7 mouse cellular contexts compared by ENCODE assay signal in the genomic region with DNA sequence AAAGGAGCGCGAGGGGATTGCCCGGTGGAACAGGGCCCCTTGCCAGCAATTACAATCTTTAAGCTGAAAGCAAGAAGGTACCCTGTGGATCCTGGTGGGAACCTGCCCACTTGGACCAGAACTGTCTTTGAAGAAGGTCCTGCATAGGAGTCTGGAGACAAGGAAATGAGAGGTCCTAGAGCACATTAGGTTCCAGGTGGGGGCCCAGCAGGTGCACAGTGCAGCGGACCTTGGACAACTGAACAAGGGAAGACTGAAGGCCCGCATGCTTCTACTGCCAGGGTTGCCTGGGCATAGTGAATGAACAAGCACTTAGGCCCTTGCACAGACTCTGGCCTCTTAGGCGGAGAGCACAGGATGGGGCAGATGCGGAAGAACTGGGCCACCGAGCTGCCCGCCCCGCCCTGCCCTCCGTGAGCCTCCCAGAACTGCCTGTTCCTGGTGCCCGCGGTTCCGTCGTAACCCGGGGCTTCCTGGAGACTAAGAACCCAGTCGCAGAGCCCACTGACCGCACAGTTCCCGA. TPM values are rescaled to one million over a fixed set of nuclear protein-coding genes. Genes with fewer than 3 reads are reported as not detected.
A peak's percentile ranks its signal among the peaks of the same experiment; 100 is the strongest.
DNase-seq lines count a peak whose midpoint lies in the region; ATAC-seq and TF ChIP-seq lines count a peak whose summit lies in the region.

No protein-coding gene starts in this region.

- H3K36me3 ChIP-seq in thymus, adult 2 months (ENCODE audit: control insufficient read depth, insufficient read depth, low read length), result no peaks in the 10 kb centered on the region
- H3K36me3 ChIP-seq in hindbrain, embryonic 11.5 days (ENCODE audit: control insufficient read depth, insufficient read depth, low read length), result no peaks in the 10 kb centered on the region
- no peaks in the 10 kb centered on the region for H3K36me3 ChIP-seq in liver, embryonic 11.5 days (ENCODE audit: control insufficient read depth, insufficient read depth, low read length)

- H3K4me1 ChIP-seq in thymus, adult 2 months (replicated peaks; ENCODE audit: control insufficient read depth, insufficient read depth, low read length), result peaks cover 12% of the 10 kb centered on the region
- H3K4me1 ChIP-seq in hindbrain, embryonic 11.5 days (replicated peaks; ENCODE audit: control insufficient read depth, insufficient read depth, low read length), result no peaks in the 10 kb centered on the region
- H3K4me1 ChIP-seq in liver, embryonic 11.5 days (replicated peaks; ENCODE audit: control insufficient read depth, insufficient read depth, low read length), result peaks cover 6% of the 10 kb centered on the region
- H3K4me1 ChIP-seq in olfactory bulb, adult 2 months (ENCODE audit: control insufficient read depth, insufficient read depth, low read length), result peaks cover 17% of the 10 kb centered on the region

- DNase-seq in thymus, adult 2 months, result no peak
- no peak for DNase-seq in thymus, postnatal 25 days
- DNase-seq in hindbrain, embryonic 11.5 days (ENCODE audit: low spot score), result no peak
- no peak for DNase-seq in liver, embryonic 11.5 days (ENCODE audit: low spot score)
- DNase-seq in gastrocnemius, adult 8-10 months (ENCODE audit: low spot score in 2 of 2), result no peak

- no peaks in the 10 kb centered on the region for H3K9me3 ChIP-seq in hindbrain, embryonic 11.5 days (ENCODE audit: control insufficient read depth, low read length)
- H3K9me3 ChIP-seq in liver, embryonic 11.5 days (ENCODE audit: control insufficient read depth, low read length), result no peaks in the 10 kb centered on the region

- TF ChIP-seq CTCF in thymus, adult 2 months (IDR thresholded peaks at IDR 0.05; ENCODE audit: borderline replicate concordance, control insufficient read depth, extremely low read depth, insufficient read depth, low read length, poor library complexity), result no peak
- TF ChIP-seq CTCF in olfactory bulb, adult 2 months (IDR thresholded peaks at IDR 0.05; ENCODE audit: insufficient read depth, low read depth, low read length), result no peak

- peak overlapping the region; percentile 96 for H3K4me2 ChIP-seq in hindbrain, embryonic 11.5 days (replicated peaks; ENCODE audit: low read depth, low read length)
- peak overlapping the region; percentile 99 for H3K4me2 ChIP-seq in liver, embryonic 11.5 days

- no peak for TF ChIP-seq POLR2A in thymus, adult 2 months (IDR thresholded peaks at IDR 0.05; ENCODE audit: control insufficient read depth, extremely low read depth, insufficient read depth, low read length, poor library complexity)
- TF ChIP-seq POLR2A in olfactory bulb, adult 2 months (IDR thresholded peaks at IDR 0.05; ENCODE audit: insufficient read depth, low read depth, low read length), result no peak

- H3K9ac ChIP-seq in hindbrain, embryonic 11.5 days (ENCODE audit: low read depth, low read length), result peak overlapping the region; percentile 72
- H3K9ac ChIP-seq in liver, embryonic 11.5 days (ENCODE audit: low read depth, low read length), result peak overlapping the region; percentile 88

- peak overlapping the region; percentile 13 for H3K27ac ChIP-seq in thymus, adult 2 months (ENCODE audit: control insufficient read depth, insufficient read depth, low read length)
- no peak overlapping the region for H3K27ac ChIP-seq in hindbrain, embryonic 11.5 days (ENCODE audit: low read depth, low read length)
- H3K27ac ChIP-seq in liver, embryonic 11.5 days (ENCODE audit: low read depth, low read length), result peak overlapping the region; percentile 79
- H3K27ac ChIP-seq in olfactory bulb, adult 2 months (ENCODE audit: insufficient read depth, low read depth, low read length), result no peak overlapping the region

- ATAC-seq in common myeloid progenitor, adult 5-6 weeks (replicated peaks; ENCODE audit: low read depth, poor library complexity, severe bottlenecking), result peak; percentile 43; the same call in 1 of the 2 replicates
- peak; percentile 66; the same call in 1 of the 2 replicates for ATAC-seq in hindbrain, embryonic 11.5 days (ENCODE audit: low FRiP score)
- ATAC-seq in liver, embryonic 11.5 days (replicated peaks; ENCODE audit: low FRiP score), result peak; percentile 71

- peak overlapping the region; percentile 64 for H3K4me3 ChIP-seq in thymus, adult 2 months (ENCODE audit: control insufficient read depth, insufficient read depth, low read length)
- peak overlapping the region; percentile 59 for H3K4me3 ChIP-seq in hindbrain, embryonic 11.5 days (ENCODE audit: low read depth, low read length)
- peak overlapping the region; percentile 83 for H3K4me3 ChIP-seq in liver, embryonic 11.5 days (ENCODE audit: low read depth, low read length)
- peak overlapping the region; percentile 60 for H3K4me3 ChIP-seq in olfactory bulb, adult 2 months (ENCODE audit: insufficient read depth, low read depth, low read length)

- H3K27me3 ChIP-seq in thymus, adult 2 months (ENCODE audit: control insufficient read depth, insufficient read depth, low read length), result no peaks in the 10 kb centered on the region
- no peaks in the 10 kb centered on the region for H3K27me3 ChIP-seq in hindbrain, embryonic 11.5 days (ENCODE audit: control insufficient read depth, insufficient read depth, low read length)
- H3K27me3 ChIP-seq in liver, embryonic 11.5 days (replicated peaks; ENCODE audit: control insufficient read depth, insufficient read depth, low read length), result 0 out of 2 replicates have a peak, but pooled peaks cover 3% of the 10 kb centered on the region

- 3% methylated on average over 19 of the region's 19 CpGs for WGBS in thymus, adult 2 months
- WGBS in hindbrain, embryonic 11.5 days, result 3% methylated on average over 18 of the region's 19 CpGs
- WGBS in liver, embryonic 11.5 days, result 5% methylated on average over 19 of the region's 19 CpGs
- WGBS in olfactory bulb, adult 2 months, result 8% methylated on average over 19 of the region's 19 CpGs

RNA-seq across cellular contexts. Expression of a gene that starts 0.6 kb away (rescaled TPM):
- 272 and 315 TPM in 2 replicates for polyA plus RNA-seq in thymus, adult 2 months (2012; rRNA removed)
- 59.6 and 102 TPM in 2 replicates for total RNA-seq in common myeloid progenitor, adult 5-6 weeks (2017)
- polyA plus RNA-seq in hindbrain, embryonic 11.5 days (2014; fragmentation: Nextera tagmentation; extraction: Ambion mirVana), result 14.4 and 14.7 TPM in 2 replicates
- polyA plus RNA-seq in liver, embryonic 11.5 days (2014; fragmentation: Nextera tagmentation; extraction: Ambion mirVana), result 29.8 and 35.2 TPM in 2 replicates
- polyA plus RNA-seq in olfactory bulb, adult 2 months (2012; ENCODE audit: insufficient read depth, insufficient read length, low replicate concordance, missing spikeins), result not detected in 2 replicates
- 1 to 10 TPM; 1.2 to 3.3 (median 2.2) TPM for total RNA-seq in gastrocnemius, adult 8-10 months (2022)

RNA-seq across cellular contexts. Expression of a gene that starts 15.1 kb away (rescaled TPM):
- polyA plus RNA-seq in thymus, adult 2 months (2012; rRNA removed), result 110 and 113 TPM in 2 replicates
- 83.6 and 139 TPM in 2 replicates for total RNA-seq in common myeloid progenitor, adult 5-6 weeks (2017)
- polyA plus RNA-seq in hindbrain, embryonic 11.5 days (2014; fragmentation: Nextera tagmentation; extraction: Ambion mirVana), result 98.0 and 113 TPM in 2 replicates
- polyA plus RNA-seq in liver, embryonic 11.5 days (2014; fragmentation: Nextera tagmentation; extraction: Ambion mirVana), result 51.3 and 54.7 TPM in 2 replicates
- polyA plus RNA-seq in olfactory bulb, adult 2 months (2012; ENCODE audit: insufficient read depth, insufficient read length, low replicate concordance, missing spikeins), result 294 TPM in 1 of 2 replicates, not detected in the other
- total RNA-seq in gastrocnemius, adult 8-10 months (2022), result 10 to 100 TPM; 17.6 to 24.3 (median 22.1) TPM

RNA-seq across cellular contexts. Expression of a gene that starts 15.1 kb away (rescaled TPM):
- polyA plus RNA-seq in thymus, adult 2 months (2012; rRNA removed), result 11.0 and 14.8 TPM in 2 replicates
- total RNA-seq in common myeloid progenitor, adult 5-6 weeks (2017), result 55.2 and 55.5 TPM in 2 replicates
- 16.8 and 30.6 TPM in 2 replicates for polyA plus RNA-seq in hindbrain, embryonic 11.5 days (2014; fragmentation: Nextera tagmentation; extraction: Ambion mirVana)
- 46.0 and 47.3 TPM in 2 replicates for polyA plus RNA-seq in liver, embryonic 11.5 days (2014; fragmentation: Nextera tagmentation; extraction: Ambion mirVana)
- polyA plus RNA-seq in olfactory bulb, adult 2 months (2012; ENCODE audit: insufficient read depth, insufficient read length, low replicate concordance, missing spikeins), result not detected in 2 replicates
- 10 to 100 TPM; 19.9 to 24.0 (median 23.1) TPM for total RNA-seq in gastrocnemius, adult 8-10 months (2022)

RNA-seq across cellular contexts. Expression of a gene that starts 27.7 kb away (rescaled TPM):
- 27.2 and 31.2 TPM in 2 replicates for polyA plus RNA-seq in thymus, adult 2 months (2012; rRNA removed)
- 17.4 and 21.8 TPM in 2 replicates for total RNA-seq in common myeloid progenitor, adult 5-6 weeks (2017)
- polyA plus RNA-seq in hindbrain, embryonic 11.5 days (2014; fragmentation: Nextera tagmentation; extraction: Ambion mirVana), result 30.4 and 30.7 TPM in 2 replicates
- polyA plus RNA-seq in liver, embryonic 11.5 days (2014; fragmentation: Nextera tagmentation; extraction: Ambion mirVana), result 22.9 and 25.2 TPM in 2 replicates
- polyA plus RNA-seq in olfactory bulb, adult 2 months (2012; ENCODE audit: insufficient read depth, insufficient read length, low replicate concordance, missing spikeins), result not detected in 2 replicates
- total RNA-seq in gastrocnemius, adult 8-10 months (2022), result 1 to 10 TPM; 3.8 to 4.3 (median 4.2) TPM

RNA-seq across cellular contexts. Expression of a gene that starts 40.4 kb away (rescaled TPM):
- 40.6 and 43.4 TPM in 2 replicates for polyA plus RNA-seq in thymus, adult 2 months (2012; rRNA removed)
- total RNA-seq in common myeloid progenitor, adult 5-6 weeks (2017), result 117 and 138 TPM in 2 replicates
- 165 and 167 TPM in 2 replicates for polyA plus RNA-seq in hindbrain, embryonic 11.5 days (2014; fragmentation: Nextera tagmentation; extraction: Ambion mirVana)
- 149 and 158 TPM in 2 replicates for polyA plus RNA-seq in liver, embryonic 11.5 days (2014; fragmentation: Nextera tagmentation; extraction: Ambion mirVana)
- not detected in 2 replicates for polyA plus RNA-seq in olfactory bulb, adult 2 months (2012; ENCODE audit: insufficient read depth, insufficient read length, low replicate concordance, missing spikeins)
- total RNA-seq in gastrocnemius, adult 8-10 months (2022), result 10 to 100 TPM; 33.0 to 39.9 (median 34.9) TPM

Comparison
In these comparisons a context has a peak if more than half of its experiments do, and no peak if none do; other contexts are left out.
1. H3K27ac ChIP-seq: peak in thymus, adult 2 months (single experiment) and liver, embryonic 11.5 days (single experiment); none in hindbrain, embryonic 11.5 days (single experiment) and olfactory bulb, adult 2 months (single experiment).
2. RNA of a gene that starts 0.6 kb away (polyA plus RNA-seq): 272 to 315 TPM in thymus, adult 2 months, 29.8 to 35.2 TPM in liver, embryonic 11.5 days and 14.4 to 14.7 TPM in hindbrain, embryonic 11.5 days; not detected in olfactory bulb, adult 2 months; every median in the first group is over 10 times any median in the second.
3. Peak in every context shown above with its lines, with median percentiles within 50 percentile points of each other: H3K4me3 ChIP-seq and ATAC-seq.